Mouse (Mus musculus): Measurements from ENCODE around the gene Naip1.
"Not testable (repeated sequence)": the region's sequence is repeated elsewhere in the genome, so short reads cannot be mapped to it uniquely, and the experiment has no call there.

Naip1 gene

DNA sequence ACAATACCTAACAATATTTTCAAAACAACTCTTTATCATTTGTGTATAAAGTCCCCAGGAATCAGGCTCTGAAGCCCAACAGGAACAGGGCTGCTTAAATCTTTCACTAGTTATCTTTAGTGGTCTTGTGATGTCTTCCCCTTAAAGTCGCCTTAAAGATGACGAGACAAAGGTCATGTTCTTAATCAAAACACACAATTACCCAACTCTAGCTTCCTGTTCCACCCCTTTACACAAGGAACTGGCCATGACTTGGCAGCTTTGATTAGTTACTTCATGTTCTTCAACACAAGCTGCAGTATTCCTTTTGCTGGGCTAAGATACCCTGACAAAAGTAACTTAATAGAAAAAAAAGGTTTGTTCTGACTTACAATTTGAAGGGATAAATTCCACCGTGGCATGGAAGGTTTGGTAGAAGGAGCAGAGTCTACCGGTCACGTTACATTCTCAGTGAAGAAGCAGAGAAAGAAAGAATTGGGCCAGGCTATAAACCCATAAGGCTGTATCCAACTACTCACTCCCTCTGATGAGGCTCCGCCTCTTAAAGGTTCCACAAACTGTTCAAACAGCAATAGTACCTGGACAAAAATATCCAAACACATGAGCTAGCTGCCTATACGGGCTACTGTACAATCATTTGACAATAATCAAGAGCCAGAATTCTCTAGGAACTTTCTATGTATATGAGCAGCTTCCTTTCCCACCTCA, 49.6 kb downstream of the Naip1 start:
- DNase-seq (ENCODE audit: low spot score in 2 of 2): not testable (repeated sequence)

DNA sequence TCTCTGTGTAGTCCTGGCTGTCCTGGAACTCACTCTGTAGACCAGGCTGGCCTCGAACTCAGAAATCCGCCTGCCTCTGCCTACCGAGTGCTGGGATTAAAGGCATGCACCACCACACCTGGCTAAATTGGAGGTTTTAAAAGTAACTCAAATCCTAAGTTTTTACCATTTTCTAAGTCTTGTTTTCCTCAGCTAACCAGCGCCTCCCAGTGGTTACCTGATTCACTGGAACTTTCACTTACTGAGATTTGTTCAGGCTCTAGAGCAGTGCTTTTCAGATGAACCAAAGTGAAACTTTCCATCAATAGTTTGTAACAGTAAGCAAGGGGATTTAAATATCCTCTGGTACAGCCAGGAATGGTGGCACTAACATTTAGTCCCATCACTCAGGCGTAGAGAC, 61.6 kb downstream of the Naip1 start:
- DNase-seq (ENCODE audit: low spot score in 2 of 2): not testable (repeated sequence)

DNA sequence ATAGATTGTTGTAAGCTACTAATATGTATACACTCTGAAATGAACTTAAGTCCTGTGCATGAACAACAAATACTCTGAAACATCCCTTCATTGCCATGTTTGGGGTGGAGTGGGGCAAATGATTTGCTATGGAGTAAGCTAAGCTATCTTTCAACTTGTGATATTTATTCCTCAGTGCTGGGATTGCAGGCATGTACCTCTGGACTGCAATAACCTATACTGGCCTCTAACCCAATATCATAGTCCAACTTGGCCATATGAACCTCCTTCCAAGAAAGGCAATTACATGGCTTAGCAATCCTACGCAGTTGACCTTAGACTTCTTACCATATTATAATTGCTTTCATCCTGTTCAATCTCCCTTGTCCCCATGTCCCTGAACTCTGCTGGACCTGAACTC, 82.1 kb downstream of the Naip1 start:
- DNase-seq (ENCODE audit: low spot score in 2 of 2): no peak

All from right cerebral cortex, postnatal 36 days (tissue).